Mouse (Mus musculus) bone marrow macrophage, adult 2 months (primary cell): Measurements from ENCODE around the gene Acot13.

Experiments
- CTCF ChIP-seq: IDR thresholded peaks from 2 replicates; pipeline ENCODE4 v1.5.1; 2012; ENCODE audit warnings: low read depth, mild to moderate bottlenecking, low read length, moderate library complexity
- POLR2A ChIP-seq: IDR thresholded peaks from 2 replicates; pipeline ENCODE4 v1.6.1; 2012; ENCODE audit warnings: mild to moderate bottlenecking, low read depth, low read length, borderline replicate concordance

DNA sequence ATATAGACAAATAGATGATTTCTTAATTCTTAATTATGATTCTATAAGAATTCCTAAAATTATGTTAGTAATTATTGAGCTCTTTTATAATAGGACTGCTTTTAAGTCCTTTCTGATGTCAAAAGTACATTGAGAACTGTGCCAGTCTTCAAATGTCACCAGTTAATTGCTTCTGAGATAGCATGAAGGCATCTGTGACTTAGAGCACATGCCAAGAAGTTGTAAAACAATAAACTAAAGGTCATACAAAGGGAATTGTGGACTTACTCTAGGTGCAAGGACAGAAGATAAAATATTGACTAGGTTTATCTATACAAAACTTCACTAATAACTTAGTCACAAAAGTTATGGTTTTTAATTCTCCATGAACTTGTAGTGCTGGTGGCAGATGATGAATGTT, 27.8 kb upstream of the Acot13 start:
- TF ChIP-seq POLR2A (no peak), CTCF (no peak)
